Comparison of ENCODE assay signal across 19 mouse cellular contexts in genomic region chr8:105981146-105981545, GRCm38 (mm10). TPM values are rescaled to one million over a fixed set of nuclear protein-coding genes. Genes with fewer than 3 reads are reported as not detected.
"Had no signal": no experiment of that assay in that cellular context is flagged by ENCODE, and none has a peak within 500 bp of the region (broad histone marks: within the 10 kb centered on the region; RNA-seq: fewer than 3 reads in every experiment).

No protein-coding gene starts in this region.

- H3K4me2 ChIP-seq: intestine, embryonic 15.5 days; limb, embryonic 12.5 days; liver, embryonic 13.5 days; midbrain, embryonic 11.5 days; midbrain, embryonic 15.5 days; neural tube, embryonic 12.5 days had no signal

- H3K4me1 ChIP-seq: intestine, embryonic 15.5 days; limb, embryonic 12.5 days; midbrain, embryonic 15.5 days; neural tube, embryonic 12.5 days had no signal

- H3K36me3 ChIP-seq: intestine, embryonic 15.5 days; limb, embryonic 12.5 days; liver, embryonic 13.5 days; midbrain, embryonic 15.5 days; neural tube, embryonic 12.5 days had no signal

- DNase-seq: kidney, adult 8-10 months; kidney, postnatal 10 days; kidney, postnatal 4 days; liver, embryonic 13.5 days; lung, adult 2 months; lung, postnatal 10 days; thymus, adult 2 months; thymus, postnatal 25 days had no signal

- H3K4me3 ChIP-seq: intestine, embryonic 15.5 days; limb, embryonic 12.5 days; liver, embryonic 13.5 days; megakaryocyte, embryonic 14.5 days; midbrain, embryonic 15.5 days; neural tube, embryonic 12.5 days had no signal

- ATAC-seq: intestine, embryonic 15.5 days; midbrain, embryonic 15.5 days had no signal

- H3K9me3 ChIP-seq: intestine, embryonic 15.5 days; liver, embryonic 13.5 days; midbrain, embryonic 15.5 days; neural tube, embryonic 12.5 days had no signal

- H3K27me3 ChIP-seq: intestine, embryonic 15.5 days; limb, embryonic 12.5 days; midbrain, embryonic 15.5 days; neural tube, embryonic 12.5 days had no signal

- H3K9ac ChIP-seq: intestine, embryonic 15.5 days; limb, embryonic 12.5 days; liver, embryonic 13.5 days; midbrain, embryonic 15.5 days; neural tube, embryonic 12.5 days had no signal

- H3K27ac ChIP-seq: intestine, embryonic 15.5 days; limb, embryonic 12.5 days; liver, embryonic 13.5 days; macrophage; midbrain, embryonic 15.5 days; neural tube, embryonic 12.5 days had no signal

RNA-seq across cellular contexts. Expression of gene Dpep3, which starts 1.9 kb away (rescaled TPM):
- total RNA-seq: layer of hippocampus, adult 8-10 months; layer of hippocampus, postnatal 25 days; left cerebral cortex, postnatal 36 days; neutrophil, adult 5-6 weeks had no signal
- polyA plus RNA-seq: intestine, embryonic 15.5 days; limb, embryonic 12.5 days; liver, embryonic 13.5 days; midbrain, embryonic 11.5 days; midbrain, embryonic 15.5 days; neural tube, embryonic 12.5 days had no signal

RNA-seq across cellular contexts. Expression of gene Dpep2nb, which starts 24.6 kb away (rescaled TPM):
- total RNA-seq: layer of hippocampus, adult 8-10 months; layer of hippocampus, postnatal 25 days; neutrophil, adult 5-6 weeks had no signal
- polyA plus RNA-seq: intestine, embryonic 15.5 days; limb, embryonic 12.5 days; liver, embryonic 13.5 days; lung, adult 2 months; macrophage; midbrain, embryonic 11.5 days; neural tube, embryonic 12.5 days; thymus, adult 2 months had no signal
